Mouse (Mus musculus) spleen, postnatal 10 days (tissue): ENCODE measurements around the gene Cyp4f13.

ENCODE experiments used
- DNase-seq, 2 experiments: peaks; one replicate each; pipeline ENCODE4 v3.0.0; 2021 to 2022; ENCODE audit warnings: low spot score in 2 of 2

Gene Cyp4f13

GRCm38 (mm10) chr17:32947215-32947914 lies at the start of gene Cyp4f13:
TSS of gene Cyp4f13 (minus strand) at chr17:32947402.
- peak; percentile 79 to 95 for DNase-seq

- DNase-seq = peak; percentile 62 to 77
Observed at GRCm38 (mm10) chr17:32992699-32993474, 45.7 kb upstream of the Cyp4f13 start, which contains the start of gene Zfp952. TSS of gene Zfp952 (plus strand) at chr17:32993129.

- peak in 1 of 2 experiments; percentile 64 for DNase-seq
Observed at GRCm38 (mm10) chr17:32991965-32992698, 44.9 kb upstream of the Cyp4f13 start.

GRCm38 (mm10) chr17:32986301-32986700 lies 39.1 kb upstream of the Cyp4f13 start:
- DNase-seq = no peak

GRCm38 (mm10) chr17:32981361-32981760 lies 34.2 kb upstream of the Cyp4f13 start:
- no peak for DNase-seq

GRCm38 (mm10) chr17:32965623-32966290 lies 18.6 kb upstream of the Cyp4f13 start, which contains the start of gene Zfp472:
TSS of gene Zfp472 (plus strand) at chr17:32965814.
- DNase-seq = peak; percentile 75 to 85

GRCm38 (mm10) chr17:32965253-32965622 lies 18.0 kb upstream of the Cyp4f13 start:
- peak in 1 of 2 experiments; percentile 27 for DNase-seq

- peak; percentile 58 to 88 for DNase-seq
Observed at GRCm38 (mm10) chr17:32951441-32951840, 4.2 kb upstream of the Cyp4f13 start.

- no peak for DNase-seq
Observed at GRCm38 (mm10) chr17:32951006-32951405, 3.8 kb upstream of the Cyp4f13 start.

GRCm38 (mm10) chr17:32950136-32950535 lies 2.9 kb upstream of the Cyp4f13 start:
- DNase-seq = no peak

- peak; percentile 10 to 23 for DNase-seq
Observed at GRCm38 (mm10) chr17:32946716-32947115, 486 bp downstream of the Cyp4f13 start.

GRCm38 (mm10) chr17:32944402-32945035 lies 2.7 kb downstream of the Cyp4f13 start:
- no peak for DNase-seq

GRCm38 (mm10) chr17:32943661-32944060 lies 3.5 kb downstream of the Cyp4f13 start:
- no peak for DNase-seq

- DNase-seq = no peak
Observed at GRCm38 (mm10) chr17:32939831-32940230, 7.4 kb downstream of the Cyp4f13 start.

GRCm38 (mm10) chr17:32927803-32928202 lies 19.4 kb downstream of the Cyp4f13 start:
- DNase-seq = no peak

GRCm38 (mm10) chr17:32924658-32925312 lies 22.4 kb downstream of the Cyp4f13 start:
- DNase-seq = peak; percentile 12 to 71

GRCm38 (mm10) chr17:32923681-32924080 lies 23.5 kb downstream of the Cyp4f13 start:
- DNase-seq = no peak

GRCm38 (mm10) chr17:32919123-32919522 lies 28.1 kb downstream of the Cyp4f13 start:
- DNase-seq = no peak

- no peak for DNase-seq
Observed at GRCm38 (mm10) chr17:32917131-32917530, 30.1 kb downstream of the Cyp4f13 start, which contains the start of gene Cyp4f14. TSS of gene Cyp4f14 (minus strand) at chr17:32917342.

- DNase-seq = no peak
Observed at GRCm38 (mm10) chr17:32916075-32916474, 31.1 kb downstream of the Cyp4f13 start.
